Mouse (Mus musculus): ENCODE measurements around the gene Ube2d1.

GRCm38 (mm10) chr10:71251846-71252245, 33.2 kb downstream of the Ube2d1 start:
- no peak for TF ChIP-seq POLR2A (IDR thresholded peaks at IDR 0.05; ENCODE audit: borderline replicate concordance, extremely low read depth, insufficient read depth, insufficient read length, poor library complexity, severe bottlenecking)
- no peak for TF ChIP-seq CTCF (IDR thresholded peaks at IDR 0.05; ENCODE audit: borderline replicate concordance, extremely low read depth, insufficient read depth, insufficient read length)

Measured in brain, embryonic 14.5 days (tissue).